Mouse (Mus musculus) cerebellum, adult 8-10 months (tissue): Measurements from ENCODE around the gene Snrpg.
A peak's percentile ranks its signal among the peaks of the same experiment; 100 is the strongest.

Source experiments
- DNase-seq: peaks from one replicate; pipeline ENCODE4 v3.0.0; 2022

Gene Snrpg

DNA sequence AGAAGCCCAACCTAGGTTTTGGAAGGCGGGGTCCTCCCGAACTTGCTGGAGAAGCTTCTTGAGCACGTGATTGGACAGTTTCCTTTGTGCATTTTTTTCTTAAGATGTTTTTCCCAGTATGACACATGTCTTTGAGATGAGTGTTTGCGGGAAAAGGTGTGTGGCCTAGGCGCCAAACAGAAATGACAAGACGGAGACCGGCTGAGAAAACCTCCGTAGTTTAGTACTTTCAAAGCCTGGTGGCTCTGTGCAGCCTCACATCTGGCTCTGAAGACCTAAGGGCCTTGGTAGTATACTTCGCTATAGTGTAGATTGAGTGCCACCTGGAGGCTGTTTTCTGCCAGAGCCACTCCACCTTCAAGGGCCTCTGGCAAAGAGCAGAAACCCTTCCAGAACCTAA is 29.9 kb downstream of the Snrpg start:
- DNase-seq, result no peak

DNA sequence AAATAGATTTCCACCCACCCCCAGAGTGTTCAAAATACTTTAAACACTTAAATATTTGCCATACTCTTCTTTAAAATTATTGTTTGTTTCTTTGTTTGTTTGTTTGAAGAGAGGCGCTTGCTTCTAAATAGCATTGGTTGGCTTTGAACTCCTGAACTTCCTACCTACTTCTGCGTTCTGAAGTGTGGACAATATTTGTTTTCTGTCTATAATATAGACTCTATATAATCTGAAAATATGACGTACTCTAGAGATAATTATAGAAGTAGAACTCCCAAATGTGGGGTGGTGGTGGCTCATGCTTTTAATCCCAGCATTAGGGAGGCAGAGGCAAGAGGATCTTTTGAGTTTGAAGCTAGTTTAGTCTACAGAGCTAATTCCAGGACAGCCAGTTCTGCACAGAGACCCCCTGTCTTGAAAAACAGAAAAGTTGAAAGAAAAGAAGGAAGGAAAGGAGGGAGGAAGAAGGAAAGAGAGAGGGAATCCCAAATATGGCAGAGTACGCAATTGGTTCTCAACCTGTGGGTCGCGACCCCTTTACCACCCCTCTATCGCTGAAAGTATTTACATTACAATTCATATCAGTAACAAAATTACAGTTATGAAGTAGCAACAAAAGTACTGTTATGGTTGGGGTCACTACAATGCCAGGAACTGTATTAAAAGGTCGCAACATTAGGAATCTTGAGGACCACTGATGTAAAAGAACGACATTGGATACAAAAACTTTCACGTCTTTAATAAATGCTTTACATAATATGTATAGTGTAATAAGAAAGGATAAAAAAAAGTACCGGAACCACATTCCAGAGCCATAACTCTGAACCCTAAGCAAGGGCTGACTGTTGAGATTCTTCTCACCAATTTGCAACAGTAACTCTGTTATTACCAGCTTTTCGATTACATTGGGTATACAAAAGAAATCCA is 31.8 kb downstream of the Snrpg start:
- DNase-seq, result no peak

DNA sequence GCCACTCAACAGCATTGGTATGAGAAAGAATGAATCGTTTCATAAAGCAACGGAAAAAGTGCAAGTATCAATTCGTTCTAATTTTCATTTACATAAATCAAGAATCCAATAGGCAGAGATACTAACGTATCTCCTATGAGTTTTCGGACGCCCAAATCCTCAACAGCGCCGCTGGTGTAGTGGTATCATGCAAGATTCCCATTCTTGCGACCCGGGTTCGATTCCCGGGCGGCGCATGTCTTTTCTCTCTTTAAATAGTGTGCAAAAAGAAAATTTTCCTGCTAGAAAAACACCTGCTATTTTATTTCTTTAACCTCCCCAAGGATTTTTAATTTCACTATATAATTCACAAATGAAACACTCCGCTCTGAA is 32.6 kb downstream of the Snrpg start:
- DNase-seq, result peak; percentile 96

DNA sequence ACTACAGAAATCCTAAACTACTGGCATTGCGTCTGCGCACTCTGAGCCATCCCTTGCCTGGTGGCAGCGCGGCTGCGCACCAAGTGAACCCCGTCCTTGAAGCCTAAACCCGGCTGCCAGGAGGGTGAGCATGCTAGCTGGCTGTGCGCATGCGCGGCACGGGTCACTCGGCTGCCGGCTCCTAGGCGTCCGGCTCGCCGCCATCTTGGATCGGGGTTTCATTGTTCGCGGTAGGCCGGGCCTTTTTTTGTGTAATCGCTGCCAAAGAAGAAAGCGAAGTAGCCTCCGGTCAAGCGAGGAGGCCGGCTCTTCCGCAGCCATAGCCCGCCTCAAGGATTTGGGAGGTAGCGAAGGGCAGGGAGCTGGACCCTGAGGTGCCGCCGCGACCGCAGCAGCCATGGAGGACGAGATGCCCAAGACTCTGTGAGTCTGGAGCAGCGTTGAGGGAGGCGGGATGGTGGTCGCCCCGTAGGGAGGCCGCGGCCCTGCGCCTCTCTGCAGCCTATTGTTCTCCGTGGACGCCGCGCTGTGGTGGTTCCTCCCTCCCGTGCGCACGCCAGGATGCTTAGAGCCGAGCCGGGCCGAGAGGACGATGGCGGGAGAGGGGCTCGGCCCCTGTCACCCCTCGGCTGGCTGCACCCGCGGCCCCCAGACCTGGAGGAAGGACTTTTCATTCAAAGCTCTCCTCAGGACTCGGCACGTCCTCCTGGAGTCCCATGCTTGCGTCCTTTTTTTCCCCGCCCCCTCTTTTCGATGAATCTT is 33.2 kb downstream of the Snrpg start, which contains the start of gene Tia1:
Gene Tia1 (plus strand): TSS at position 120 of the 762 bp plus-strand sequence.
- DNase-seq, result peak; percentile 95

DNA sequence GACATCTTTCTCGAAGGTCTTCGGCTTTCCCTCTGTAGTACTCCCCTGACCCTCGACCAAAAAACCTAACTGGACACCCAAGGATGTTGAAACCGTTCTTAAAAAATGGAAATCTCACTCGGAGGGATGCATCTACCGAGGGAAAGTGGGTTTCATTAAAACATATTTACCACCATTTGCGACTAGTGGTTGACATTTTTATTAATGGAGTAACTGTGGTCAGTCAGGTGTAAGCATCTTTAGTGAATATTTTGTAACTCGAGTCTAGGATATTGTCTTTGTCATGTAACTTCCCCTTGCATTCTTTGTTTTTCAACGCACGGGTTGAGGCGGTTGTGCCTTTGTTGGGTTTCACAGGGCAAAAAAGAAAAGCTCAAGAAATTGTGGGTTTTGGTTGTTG is 33.9 kb downstream of the Snrpg start:
- DNase-seq, result no peak

DNA sequence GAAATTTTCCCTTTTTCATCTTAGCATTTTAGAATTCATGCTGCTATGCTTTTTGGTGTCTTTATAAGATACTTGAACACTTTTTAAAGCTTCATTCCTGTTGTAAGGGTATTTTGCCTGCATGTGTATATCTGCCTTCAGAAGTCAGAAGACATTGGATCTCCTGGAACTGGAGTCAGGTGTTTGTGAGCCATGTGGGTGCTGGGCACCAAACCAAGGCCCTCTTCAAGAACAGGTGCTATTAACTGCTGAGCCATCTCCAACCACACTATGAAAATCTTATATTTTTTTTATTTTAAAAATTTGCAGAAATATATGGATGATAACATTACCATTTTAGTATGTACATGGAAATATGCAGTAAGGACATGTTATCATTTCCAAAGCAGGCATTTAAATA is 35.2 kb downstream of the Snrpg start:
- DNase-seq, result no peak

DNA sequence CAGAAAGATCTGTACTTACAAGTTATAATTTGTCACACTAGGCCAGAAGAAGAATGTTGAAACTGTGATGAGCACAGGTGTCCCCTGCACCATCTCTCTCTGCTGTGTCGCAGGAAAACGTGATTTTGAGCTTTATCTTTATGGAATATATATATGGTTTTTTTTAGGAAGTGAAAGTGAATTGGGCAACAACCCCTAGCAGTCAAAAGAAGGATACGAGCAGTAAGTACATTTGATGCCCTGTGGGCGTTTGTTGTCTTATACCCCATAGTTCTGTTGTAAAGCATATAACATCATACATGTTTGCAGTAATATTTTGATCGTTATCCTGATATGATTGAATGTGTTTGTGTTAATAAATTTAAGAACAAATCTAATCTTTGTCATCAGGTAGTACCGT is 47.6 kb downstream of the Snrpg start:
- no peak for DNase-seq

DNA sequence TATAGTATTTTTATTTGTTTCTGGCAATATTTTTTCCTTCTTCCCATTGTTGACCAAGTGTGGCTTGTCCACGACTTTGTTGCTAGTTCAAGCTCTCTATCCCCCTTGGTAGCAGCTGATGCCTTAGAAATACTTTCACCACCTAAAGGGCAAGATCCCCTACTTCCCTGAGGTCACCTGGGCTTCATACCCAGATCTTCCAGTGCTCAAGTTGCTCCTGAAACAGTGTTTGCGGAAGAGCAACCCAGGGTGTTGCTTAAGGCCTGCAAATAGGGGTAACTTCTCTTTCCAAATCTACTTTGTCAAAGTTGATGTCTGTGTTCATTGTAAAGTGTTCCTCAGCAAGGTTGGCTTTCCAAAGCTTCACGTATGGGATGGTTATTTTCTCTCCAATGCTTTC is 48.1 kb downstream of the Snrpg start:
- DNase-seq, result no peak

DNA sequence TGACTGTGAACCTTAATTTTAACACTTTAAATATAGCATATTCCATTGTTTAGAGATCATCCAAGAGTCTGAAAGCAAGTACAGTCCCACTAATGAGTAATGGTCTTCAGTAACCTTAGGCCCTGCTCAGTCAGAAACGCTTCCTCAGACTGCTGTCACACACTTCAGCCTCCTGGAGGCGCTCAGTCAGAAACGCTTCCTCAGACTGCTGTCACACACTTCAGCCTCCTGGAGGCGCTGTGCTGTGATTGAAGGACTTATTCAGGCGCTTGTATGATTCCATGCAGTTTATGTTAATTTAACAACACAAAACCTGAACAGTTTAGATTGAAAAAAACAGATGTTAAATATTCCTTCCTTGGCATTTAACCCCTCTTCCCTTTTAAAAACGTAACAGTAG is 49.4 kb downstream of the Snrpg start:
- no peak for DNase-seq

DNA sequence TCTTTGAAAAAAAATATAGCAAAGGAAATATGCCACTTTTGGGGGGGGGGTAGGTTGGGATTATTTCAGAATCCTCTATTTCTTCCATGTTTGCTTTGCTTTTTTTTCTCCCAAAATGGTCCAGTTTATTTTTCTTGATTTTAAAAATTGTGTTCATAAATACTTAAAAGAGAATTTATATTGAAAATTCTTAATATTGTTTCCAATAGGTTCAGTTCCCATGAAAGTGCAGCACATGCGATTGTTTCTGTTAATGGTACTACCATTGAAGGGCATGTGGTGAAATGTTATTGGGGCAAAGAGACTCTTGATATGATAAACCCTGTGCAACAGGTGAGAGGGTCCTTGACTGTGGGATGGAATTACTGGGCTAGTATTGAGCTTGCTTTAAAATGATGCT is 55.3 kb downstream of the Snrpg start, which contains the start of gene Gm44790:
Gene Gm44790 (plus strand): TSS at position 301 of the 400 bp plus-strand sequence.
- DNase-seq, result no peak
